Mouse (Mus musculus): ENCODE measurements at regions not wholly inside any gene's neighbourhood (a gene's known extent, or its start where the extent isn't known, plus 50 kb on each side); places are given as distances from the start of the nearest gene placed in this dataset.
"Not testable (repeated sequence)": the region's sequence is repeated elsewhere in the genome, so short reads cannot be mapped to it uniquely, and the experiment has no call there.

- DNase-seq, result no peak
Observed at GRCm38 (mm10) chr7:82047456-82047855, 55.4 kb upstream of the Bnc1 start.

GRCm38 (mm10) chr7:82053411-82053810 lies 61.3 kb upstream of the Bnc1 start:
- peak; percentile 2 for DNase-seq

GRCm38 (mm10) chr7:82056551-82057230 lies 64.6 kb upstream of the Bnc1 start:
- no peak for DNase-seq

- DNase-seq, result no peak
Observed at GRCm38 (mm10) chr7:82063407-82063806, 71.3 kb upstream of the Bnc1 start.

GRCm38 (mm10) chr7:82069629-82070450 lies 77.7 kb upstream of the Bnc1 start:
- DNase-seq, result no peak

- no peak for DNase-seq
Observed at GRCm38 (mm10) chr7:82070946-82071727, 79.0 kb upstream of the Bnc1 start.

GRCm38 (mm10) chr7:82075359-82075758 lies 83.3 kb upstream of the Bnc1 start:
- DNase-seq, result no peak

- no peak for DNase-seq
Observed at GRCm38 (mm10) chr7:82081851-82082250, 89.8 kb upstream of the Bnc1 start.

GRCm38 (mm10) chr7:82082883-82083282 lies 90.8 kb upstream of the Sh3gl3 start:
- DNase-seq, result no peak

- DNase-seq, result no peak
Observed at GRCm38 (mm10) chr7:82084473-82084872, 89.2 kb upstream of the Sh3gl3 start.

- no peak for DNase-seq
Observed at GRCm38 (mm10) chr7:82085205-82085604, 88.4 kb upstream of the Sh3gl3 start.

GRCm38 (mm10) chr7:82098136-82098535 lies 75.5 kb upstream of the Sh3gl3 start:
- no peak for DNase-seq

GRCm38 (mm10) chr7:82101314-82101713 lies 72.3 kb upstream of the Sh3gl3 start:
- no peak for DNase-seq

GRCm38 (mm10) chr7:82105631-82106030 lies 68.0 kb upstream of the Sh3gl3 start:
- DNase-seq, result no peak

GRCm38 (mm10) chr7:82109141-82109540 lies 64.5 kb upstream of the Sh3gl3 start:
- not testable (repeated sequence) for DNase-seq

- DNase-seq, result no peak
Observed at GRCm38 (mm10) chr7:82109550-82109949, 64.1 kb upstream of the Sh3gl3 start.

GRCm38 (mm10) chr7:82109977-82110376 lies 63.7 kb upstream of the Sh3gl3 start:
- no peak for DNase-seq

- no peak for DNase-seq
Observed at GRCm38 (mm10) chr7:82112046-82112445, 61.6 kb upstream of the Sh3gl3 start.

GRCm38 (mm10) chr7:82115646-82116045 lies 58.0 kb upstream of the Sh3gl3 start:
- no peak for DNase-seq

- DNase-seq, result peak; percentile 25
Observed at GRCm38 (mm10) chr7:82119266-82119665, 54.4 kb upstream of the Sh3gl3 start.

GRCm38 (mm10) chr7:82119866-82120265 lies 53.8 kb upstream of the Sh3gl3 start:
- no peak for DNase-seq

- DNase-seq, result peak; percentile 34
Observed at GRCm38 (mm10) chr7:82121746-82122145, 51.9 kb upstream of the Sh3gl3 start.

Data from cerebellum, adult 11-12 months (tissue).